Mouse (Mus musculus) hindbrain, embryonic 16.5 days (tissue): ENCODE results near the gene Cdkl5. TPM values are rescaled to one million over a fixed set of nuclear protein-coding genes. Genes with fewer than 3 reads are reported as not detected.

Experiments
- ATAC-seq: fragments of 200-750 bp; cut with Nextera tagmentation; 2 replicates; pipeline ENCODE4 v1.8.0; 2017; ENCODE audit warnings: moderate TSS enrichment, moderate library complexity
- H3K27ac ChIP-seq: fragments of 300-500 bp; sonication (generic); 2 replicates; pipeline ENCODE4 v1.5.1; 2014; ENCODE audit warnings: low read depth, mild to moderate bottlenecking, control low read depth, low read length, moderate library complexity
- H3K27me3 ChIP-seq: fragments of 300-500 bp; sonication (generic); replicated peaks from 2 replicates; pipeline ENCODE4 v1.6.1; 2014; ENCODE audit warnings: low read length; ENCODE audit not compliant: control insufficient read depth, insufficient read depth
- H3K36me3 ChIP-seq: fragments of 300-500 bp; sonication (generic); 2 replicates; pipeline ENCODE4 v1.6.1; 2014; ENCODE audit warnings: mild to moderate bottlenecking, low read length, moderate library complexity, mixed read lengths; ENCODE audit not compliant: control insufficient read depth, insufficient read depth
- H3K4me1 ChIP-seq: fragments of 300-500 bp; sonication (generic); 2 replicates; pipeline ENCODE4 v1.6.1; 2014; ENCODE audit warnings: low read depth, low read length; ENCODE audit not compliant: control insufficient read depth, insufficient read depth
- H3K4me2 ChIP-seq: fragments of 300-500 bp; sonication (generic); 2 replicates; pipeline ENCODE4 v1.6.1; 2014; ENCODE audit warnings: mild to moderate bottlenecking, low read length, control low read depth, moderate library complexity
- H3K4me3 ChIP-seq: fragments of 300-500 bp; sonication (generic); 2 replicates; pipeline ENCODE4 v1.5.1; 2014; ENCODE audit warnings: mild to moderate bottlenecking, low read length, control low read depth, moderate library complexity
- H3K9ac ChIP-seq: fragments of 300-500 bp; sonication (generic); 2 replicates; pipeline ENCODE4 v1.6.1; 2014; ENCODE audit warnings: low read depth, mild to moderate bottlenecking, control low read depth, low read length, moderate library complexity
- H3K9me3 ChIP-seq: fragments of 300-500 bp; sonication (generic); 2 replicates; pipeline ENCODE4 v1.6.1; 2014; ENCODE audit warnings: mild to moderate bottlenecking, low read length, moderate library complexity; ENCODE audit not compliant: control insufficient read depth
- whole genome bisulfite sequencing: fragments of 180-500 bp; shearing (Covaris S2); extraction: QIAGEN DNeasy Blood & Tissue Kit; methylation state at CpG from one replicate; pipeline ENCODE4 v1.1.7; 2014; 5-methylcytosine and 5-hydroxymethylcytosine counted together
- polyA plus RNA-seq: library from polyadenylated mRNA; unstranded; fragments of >200 nt; fragmentation: Nextera tagmentation; extraction: Ambion mirVana; gene quantifications from 2 replicates; pipeline ENCODE4 v1.2.1, GENCODE M21; 2015

Cdkl5 gene
- polyA plus RNA-seq, 1 experiment from 2014 or later: 4.9 TPM

GRCm38 (mm10) chrX:160935541-160935940, 59.0 kb downstream of the Cdkl5 start:
- no peaks in the 10 kb centered on the region for H3K36me3 ChIP-seq
- no peaks in the 10 kb centered on the region for H3K27me3 ChIP-seq
- no peak overlapping the region for H3K4me3 ChIP-seq
- 31% methylated on average over 1 of the region's 1 CpGs for WGBS
- H3K27ac ChIP-seq: no peak overlapping the region
- no peak overlapping the region for H3K4me2 ChIP-seq
- no peak overlapping the region for H3K9ac ChIP-seq
- no peak for ATAC-seq
- H3K9me3 ChIP-seq: no peaks in the 10 kb centered on the region
- no peaks in the 10 kb centered on the region for H3K4me1 ChIP-seq

DNA sequence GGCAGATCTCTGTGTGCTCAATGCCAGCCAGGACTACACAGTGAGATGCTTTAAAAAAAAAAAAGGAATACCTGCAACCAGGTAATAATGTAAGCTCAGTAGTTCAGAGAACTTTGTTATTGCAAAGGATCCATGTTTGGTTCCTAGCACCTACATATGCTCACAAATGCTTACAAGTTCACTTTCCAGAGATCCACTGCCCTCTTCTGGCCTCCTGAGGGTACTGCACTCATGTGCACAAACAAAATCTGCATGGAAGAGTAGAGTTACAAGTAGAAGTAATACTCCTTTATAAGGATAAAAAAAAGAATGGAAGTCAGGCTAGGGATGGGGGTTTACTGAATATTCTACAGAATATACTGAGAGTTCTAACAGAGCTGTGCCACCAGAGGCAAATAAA, 63.8 kb downstream of the Cdkl5 start:
- Histone ChIP-seq H3K4me3 (no peak overlapping the region), H3K36me3 (no peaks in the 10 kb centered on the region), H3K9ac (no peak overlapping the region), H3K4me2 (no peak overlapping the region), H3K9me3 (no peaks in the 10 kb centered on the region), H3K4me1 (no peaks in the 10 kb centered on the region), H3K27ac (no peak overlapping the region), H3K27me3 (no peaks in the 10 kb centered on the region)
- no peak for ATAC-seq

GRCm38 (mm10) chrX:160928870-160929269, 65.6 kb downstream of the Cdkl5 start:
- no peak for ATAC-seq
- no peak overlapping the region for H3K4me3 ChIP-seq
- no peak overlapping the region for H3K4me2 ChIP-seq
- no peaks in the 10 kb centered on the region for H3K36me3 ChIP-seq
- 91% methylated on average over 1 of the region's 1 CpGs for WGBS
- H3K9ac ChIP-seq: no peak overlapping the region
- H3K27ac ChIP-seq: no peak overlapping the region
- H3K9me3 ChIP-seq: no peaks in the 10 kb centered on the region
- H3K4me1 ChIP-seq: no peaks in the 10 kb centered on the region
- no peaks in the 10 kb centered on the region for H3K27me3 ChIP-seq

- no peak for ATAC-seq
- H3K9me3 ChIP-seq: no peaks in the 10 kb centered on the region
Measured at GRCm38 (mm10) chrX:160919022-160919637, 75.4 kb downstream of the Cdkl5 start.

DNA sequence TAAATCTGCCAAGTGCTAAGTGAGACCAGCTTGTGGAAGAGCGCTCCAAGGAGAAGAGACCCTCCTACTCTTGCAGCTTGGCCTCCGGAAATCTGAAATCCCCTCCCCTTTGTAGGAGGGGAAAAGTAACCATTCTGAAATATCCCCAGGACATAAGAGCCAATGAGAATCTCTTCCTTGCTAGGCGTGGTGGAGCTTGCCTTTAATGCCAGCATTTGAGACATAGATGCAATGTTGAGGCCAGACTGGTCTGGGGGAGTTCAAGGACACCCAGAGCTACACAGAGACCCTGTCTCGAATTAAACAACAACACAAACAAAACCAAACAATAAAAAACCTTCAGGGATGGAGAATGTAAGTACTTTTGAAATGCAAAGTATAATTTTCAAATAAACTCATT, 87.6 kb downstream of the Cdkl5 start, which contains the start of gene Gja6:
Gene Gja6 (minus strand): TSS at position 101 of the 400 bp plus-strand sequence.
- H3K27ac ChIP-seq: no peak within 1 kb of the TSS
- WGBS: 82% methylated on average over 4 of the region's 4 CpGs
- no peaks in the 10 kb centered on the region for H3K36me3 ChIP-seq
- H3K27me3 ChIP-seq: no peaks in the 10 kb centered on the region
- no peak for ATAC-seq
- no peak within 1 kb of the TSS for H3K9ac ChIP-seq
- no peaks in the 10 kb centered on the region for H3K4me1 ChIP-seq
- no peaks in the 10 kb centered on the region for H3K9me3 ChIP-seq
- H3K4me3 ChIP-seq: no peak within 1 kb of the TSS
- no peak within 1 kb of the TSS for H3K4me2 ChIP-seq

More at GRCm38 (mm10) chrX:160919022-160919637, 75.4 kb downstream of the Cdkl5 start:
- H3K9ac ChIP-seq: no peak overlapping the region
- no peaks in the 10 kb centered on the region for H3K4me1 ChIP-seq
- WGBS: 89% methylated on average over 3 of the region's 3 CpGs
- no peaks in the 10 kb centered on the region; the same call in 1 of the 2 replicates for H3K27me3 ChIP-seq
- H3K27ac ChIP-seq: no peak overlapping the region
- no peak overlapping the region for H3K4me2 ChIP-seq
- H3K36me3 ChIP-seq: no peaks in the 10 kb centered on the region
- no peak overlapping the region for H3K4me3 ChIP-seq

GRCm38 (mm10) chrX:160906477-160906876, 88.0 kb downstream of the Cdkl5 start:
- Histone ChIP-seq H3K4me3 (no peak overlapping the region), H3K4me1 (no peaks in the 10 kb centered on the region), H3K27ac (no peak overlapping the region), H3K27me3 (no peaks in the 10 kb centered on the region), H3K4me2 (no peak overlapping the region), H3K9me3 (no peaks in the 10 kb centered on the region), H3K36me3 (no peaks in the 10 kb centered on the region), H3K9ac (no peak overlapping the region)
- 86% methylated on average over 4 of the region's 4 CpGs for WGBS
- no peak for ATAC-seq

GRCm38 (mm10) chrX:160905913-160906312, 88.6 kb downstream of the Cdkl5 start:
- H3K9me3 ChIP-seq: no peaks in the 10 kb centered on the region
- no peaks in the 10 kb centered on the region for H3K4me1 ChIP-seq
- H3K27ac ChIP-seq: no peak overlapping the region
- no peak overlapping the region for H3K9ac ChIP-seq
- WGBS: 78% methylated on average over 4 of the region's 4 CpGs
- no peak for ATAC-seq
- no peak overlapping the region for H3K4me3 ChIP-seq
- no peaks in the 10 kb centered on the region for H3K27me3 ChIP-seq
- no peaks in the 10 kb centered on the region for H3K36me3 ChIP-seq
- no peak overlapping the region for H3K4me2 ChIP-seq

GRCm38 (mm10) chrX:160905041-160905678, 89.3 kb downstream of the Cdkl5 start:
- ATAC-seq: no peak
- Histone ChIP-seq H3K4me1 (no peaks in the 10 kb centered on the region), H3K27me3 (no peaks in the 10 kb centered on the region), H3K9me3 (no peaks in the 10 kb centered on the region), H3K4me2 (no peak overlapping the region), H3K4me3 (no peak overlapping the region), H3K36me3 (no peaks in the 10 kb centered on the region), H3K27ac (no peak overlapping the region), H3K9ac (no peak overlapping the region)
- 78% methylated on average over 2 of the region's 2 CpGs for WGBS

DNA sequence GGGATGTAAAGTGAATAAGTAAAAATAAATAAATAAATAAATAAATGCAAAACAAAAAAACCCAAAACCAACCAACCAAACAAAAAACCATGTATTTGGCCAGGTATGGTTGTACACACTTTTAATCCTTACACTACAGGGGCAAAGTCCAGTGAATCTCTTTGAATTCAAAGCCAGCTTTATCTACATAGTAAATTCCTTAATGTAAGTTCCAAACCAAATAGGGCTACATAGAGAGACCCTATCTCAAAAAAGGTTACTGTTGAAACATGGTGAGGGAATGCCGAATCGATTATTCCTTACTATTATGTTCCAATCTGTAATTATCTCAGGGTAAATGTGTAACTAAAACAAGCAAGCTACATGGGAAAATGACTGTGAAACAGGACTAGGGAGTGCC, 93.4 kb downstream of the Cdkl5 start:
- 95% methylated on average over 2 of the region's 2 CpGs for WGBS
- H3K27me3 ChIP-seq: no peaks in the 10 kb centered on the region
- no peak overlapping the region for H3K27ac ChIP-seq
- no peaks in the 10 kb centered on the region for H3K9me3 ChIP-seq
- no peak for ATAC-seq
- H3K9ac ChIP-seq: no peak overlapping the region
- H3K4me3 ChIP-seq: no peak overlapping the region
- no peaks in the 10 kb centered on the region for H3K4me1 ChIP-seq
- H3K4me2 ChIP-seq: no peak overlapping the region
- H3K36me3 ChIP-seq: no peaks in the 10 kb centered on the region
